Comparison of ENCODE assay signal across 13 mouse cellular contexts in genomic region chr9:123518969-123519894, GRCm38 (mm10). TPM values are rescaled to one million over a fixed set of nuclear protein-coding genes. Genes with fewer than 3 reads are reported as not detected.
DNase-seq lines count a peak whose midpoint lies in the region; ATAC-seq and TF ChIP-seq lines count a peak whose summit lies in the region.
"Had no signal": no experiment of that assay in that cellular context is flagged by ENCODE, and none has a peak within 500 bp of the region (broad histone marks: within the 10 kb centered on the region; RNA-seq: fewer than 3 reads in every experiment).

No protein-coding gene starts in this region.

- 46% methylated on average over 13 of the region's 13 CpGs for WGBS in liver, embryonic 14.5 days (ENCODE audit: insufficient replicate concordance)
- WGBS in cerebellum, adult 2 months = 92% methylated on average over 13 of the region's 13 CpGs

- H3K27ac ChIP-seq in liver, embryonic 14.5 days = no peak overlapping the region
- H3K27ac ChIP-seq in cerebellum, adult 2 months (ENCODE audit: insufficient read depth, low read length) = no peak overlapping the region
- H3K27ac ChIP-seq: neural tube, embryonic 12.5 days had no signal

- H3K36me3 ChIP-seq in liver, embryonic 14.5 days (replicated peaks; ENCODE audit: control insufficient read depth, insufficient read depth, low read depth) = peaks cover 45% of the 10 kb centered on the region
- peaks cover 20% of the 10 kb centered on the region for H3K36me3 ChIP-seq in splenic B cell, adult 2 months (ENCODE audit: control insufficient read depth, insufficient read depth, low read length, poor library complexity, severe bottlenecking)

- H3K4me2 ChIP-seq in liver, embryonic 14.5 days (ENCODE audit: low read depth) = no peak overlapping the region
- H3K4me2 ChIP-seq: neural tube, embryonic 12.5 days had no signal

- peak; percentile 9; the same call in 1 of the 2 replicates for ATAC-seq in liver, embryonic 14.5 days (ENCODE audit: insufficient read depth)
- ATAC-seq: Patski had no signal

- no peak overlapping the region for H3K4me3 ChIP-seq in liver, embryonic 14.5 days (ENCODE audit: insufficient read depth in 1 of 2, low read depth in 2 of 2, low read length in 2 of 2)
- H3K4me3 ChIP-seq in cerebellum, adult 2 months (replicated peaks; ENCODE audit: insufficient read depth, low read depth, low read length) = no peak overlapping the region
- H3K4me3 ChIP-seq: neural tube, embryonic 12.5 days had no signal

- no peaks in the 10 kb centered on the region for H3K9me3 ChIP-seq in liver, embryonic 14.5 days (ENCODE audit: control insufficient read depth, low read length)
- H3K9me3 ChIP-seq: neural tube, embryonic 12.5 days had no signal

- TF ChIP-seq CTCF in liver, embryonic 14.5 days (IDR thresholded peaks at IDR 0.05; ENCODE audit: low read depth) = no peak
- no peak for TF ChIP-seq CTCF in cerebellum, adult 2 months (IDR thresholded peaks at IDR 0.05; ENCODE audit: borderline replicate concordance, insufficient read depth, low read depth, low read length)

- TF ChIP-seq EP300 in liver, embryonic 14.5 days (IDR thresholded peaks at IDR 0.05; ENCODE audit: low read depth) = no peak

- peak; percentile 90 for DNase-seq in heart, adult 11 months
- no peak for DNase-seq in heart, adult 18-20 months
- peak; percentile 56 to 71 for DNase-seq in CD8-positive naive resting alpha-beta T cell, adult 2 months (ENCODE audit: low read depth in 2 of 2, low spot score in 2 of 2)
- no peak for DNase-seq in liver, embryonic 14.5 days (ENCODE audit: low read depth in 3 of 3, low spot score in 3 of 3)
- peak; percentile 52 for DNase-seq in splenic B cell, adult 2 months (ENCODE audit: low read depth, low spot score)
- DNase-seq in cerebellum, postnatal 14 days = no peak
- no peak for DNase-seq in adipocyte (ENCODE audit: low spot score)
- DNase-seq in cerebellum, adult 2 months = no peak
- DNase-seq: heart, postnatal 4 days; kidney, postnatal 14 days; left cerebral cortex, postnatal 4 days had no signal

- TF ChIP-seq POLR2A in cerebellum, adult 2 months (IDR thresholded peaks at IDR 0.05; ENCODE audit: borderline replicate concordance, insufficient read depth, low read length) = no peak

- H3K27me3 ChIP-seq in liver, embryonic 14.5 days (ENCODE audit: control insufficient read depth, insufficient read depth, low read length) = no peaks in the 10 kb centered on the region
- H3K27me3 ChIP-seq in splenic B cell, adult 2 months (ENCODE audit: control insufficient read depth, insufficient read depth, low read length, poor library complexity, severe bottlenecking) = no peaks in the 10 kb centered on the region
- H3K27me3 ChIP-seq in cerebellum, adult 2 months (ENCODE audit: control insufficient read depth, insufficient read depth, low read length) = no peaks in the 10 kb centered on the region; the same call in 1 of the 2 replicates
- H3K27me3 ChIP-seq: neural tube, embryonic 12.5 days; Patski had no signal

- H3K9ac ChIP-seq in liver, embryonic 14.5 days (replicated peaks) = no peak overlapping the region
- H3K9ac ChIP-seq: neural tube, embryonic 12.5 days had no signal

- H3K4me1 ChIP-seq in liver, embryonic 14.5 days (replicated peaks; ENCODE audit: control insufficient read depth in 2 of 2, insufficient read depth in 2 of 2, low read length in 1 of 2) = no peaks in the 10 kb centered on the region
- H3K4me1 ChIP-seq in cerebellum, adult 2 months (ENCODE audit: control insufficient read depth, insufficient read depth, low read length) = no peaks in the 10 kb centered on the region
- H3K4me1 ChIP-seq: neural tube, embryonic 12.5 days had no signal

RNA-seq across cellular contexts. Expression of gene Sacm1l, which starts 10.3 kb away (rescaled TPM):
- total RNA-seq in heart, adult 18-20 months (2021) = 10 to 100 TPM; 35.2 to 35.4 TPM
- polyA plus RNA-seq in liver, embryonic 14.5 days (2012; rRNA removed) = 6.6 and 9.9 TPM in 2 replicates
- 25.8 and 28.7 TPM in 2 replicates for polyA plus RNA-seq in liver, embryonic 14.5 days (2014; fragmentation: Nextera tagmentation; extraction: Ambion mirVana)
- polyA plus RNA-seq in cerebellum, adult 2 months (2012; rRNA removed) = 57.1 and 58.1 TPM in 2 replicates

RNA-seq across cellular contexts. Expression of gene Limd1, which starts 40.7 kb away (rescaled TPM):
- total RNA-seq in heart, adult 18-20 months (2021) = 10 to 100 TPM; 32.8 to 37.1 TPM
- polyA plus RNA-seq in liver, embryonic 14.5 days (2012; rRNA removed) = 10.7 and 12.7 TPM in 2 replicates
- 23.2 and 24.2 TPM in 2 replicates for polyA plus RNA-seq in liver, embryonic 14.5 days (2014; fragmentation: Nextera tagmentation; extraction: Ambion mirVana)
- polyA plus RNA-seq in cerebellum, adult 2 months (2012; rRNA removed) = 5.9 and 6.5 TPM in 2 replicates

Comparison
In these comparisons a context has a peak if more than half of its experiments do, and no peak if none do; other contexts are left out.
1. DNase-seq: peak in heart, adult 11 months (single experiment), CD8-positive naive resting alpha-beta T cell, adult 2 months (2 of 2) and splenic B cell, adult 2 months (single experiment); none in heart, adult 18-20 months (0 of 2), liver, embryonic 14.5 days (0 of 3), cerebellum, postnatal 14 days (0 of 2), adipocyte (single experiment) and cerebellum, adult 2 months (0 of 2).